Mouse (Mus musculus) monocyte, adult 5-6 weeks (primary cell): ENCODE measurements at regions not wholly inside any gene's neighbourhood (a gene's known extent, or its start where the extent isn't known, plus 50 kb on each side); places are given as distances from the start of the nearest gene placed in this dataset.
"Not testable (repeated sequence)": the region's sequence is repeated elsewhere in the genome, so short reads cannot be mapped to it uniquely, and the experiment has no call there.

Experiments
- ATAC-seq: fragments of 153-309, 156-312 bp; replicated peaks from 2 replicates; pipeline ENCODE4 v1.8.0; 2017; ENCODE audit warnings: mild to moderate bottlenecking; ENCODE audit not compliant: low TSS enrichment, insufficient number of reproducible peaks, severe bottlenecking, poor library complexity, low FRiP score

DNA sequence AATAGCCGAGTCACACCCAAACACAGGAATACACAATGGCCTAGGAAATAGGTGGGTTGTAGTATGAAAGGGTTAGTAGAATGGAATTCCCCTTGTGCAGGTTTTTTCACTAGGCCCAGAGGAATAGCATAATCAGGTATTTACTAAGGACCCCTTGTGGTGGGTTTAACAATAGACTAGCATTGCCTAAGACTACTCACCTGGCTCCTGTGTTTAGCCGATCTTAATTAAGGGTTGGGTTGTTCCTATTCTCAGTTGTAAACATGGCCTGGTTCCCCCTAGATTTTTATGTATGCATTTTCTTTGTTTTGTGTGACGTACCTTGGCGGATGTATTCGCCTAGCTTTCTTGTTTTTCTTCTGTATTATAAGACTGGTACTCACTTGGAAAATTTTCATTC, 90.8 kb upstream of the Srd5a2 start:
- ATAC-seq = not testable (repeated sequence)

- ATAC-seq = no peak
These were observed 87.3 kb upstream of the Srd5a2 start for GRCm38 (mm10) chr17:74134976-74135375.

- ATAC-seq = no peak
These were observed 83.8 kb upstream of the Srd5a2 start for GRCm38 (mm10) chr17:74131534-74131933.

DNA sequence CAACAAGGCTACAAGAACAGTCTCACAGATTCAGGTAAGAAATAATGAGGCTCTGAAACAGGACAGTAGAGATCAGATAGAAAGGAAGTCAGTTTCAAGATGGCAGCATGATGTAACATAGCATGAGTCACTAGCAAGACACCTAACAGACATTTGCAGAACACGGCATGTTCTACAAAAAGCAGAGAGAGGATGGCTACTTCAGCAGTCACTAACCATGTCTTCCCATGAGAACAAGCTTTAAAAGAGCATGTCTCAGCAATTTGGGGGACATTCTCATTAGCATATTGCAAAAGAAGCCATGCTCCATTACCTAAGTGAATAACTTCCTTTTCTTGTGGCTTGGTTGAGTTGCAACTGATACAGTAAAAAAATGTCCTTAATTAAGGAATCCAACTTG, 75.2 kb upstream of the Srd5a2 start:
- peak; percentile 59 for ATAC-seq

DNA sequence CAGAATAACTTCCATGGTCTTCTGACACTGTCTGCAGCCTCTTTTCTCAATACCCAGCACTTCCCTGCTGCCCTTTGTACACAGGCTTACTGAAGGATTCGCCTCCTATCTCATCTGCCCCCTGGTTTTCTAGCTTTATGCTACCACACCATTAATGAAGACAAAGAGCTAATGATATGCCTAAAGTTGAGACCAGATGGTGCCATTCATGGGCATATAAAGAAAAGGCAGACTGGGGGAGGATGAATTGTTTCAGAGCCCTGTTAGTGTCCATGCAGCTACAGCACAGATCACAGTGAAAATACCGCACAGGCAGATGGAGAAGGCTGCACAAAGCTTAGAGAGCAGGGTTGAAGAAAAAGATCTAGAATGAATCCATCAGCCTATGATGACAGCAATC, 73.3 kb upstream of the Srd5a2 start:
- no peak for ATAC-seq
